Mouse (Mus musculus) small intestine, adult 2 months (tissue): ENCODE results near the gene Gde1.

Experiments used
- CTCF ChIP-seq: fragments of 200-500 bp; IDR thresholded peaks from 2 replicates; pipeline ENCODE4 v1.5.1; 2012; ENCODE audit warnings: low read depth, mild to moderate bottlenecking, control low read depth, inconsistent platforms, low read length, moderate library complexity, mixed read lengths; ENCODE audit not compliant: insufficient replicate concordance, insufficient read length; ENCODE audit errors: extremely low read depth
- POLR2A ChIP-seq: fragments of 200-500 bp; IDR thresholded peaks from 2 replicates; pipeline ENCODE4 v1.6.1; 2012; ENCODE audit warnings: low read depth, mild to moderate bottlenecking, control low read depth, inconsistent platforms, low read length, moderate library complexity

- no peak for TF ChIP-seq CTCF
- no peak for TF ChIP-seq POLR2A
These were observed 54.7 kb downstream of the Gde1 start for GRCm38 (mm10) chr7:118650891-118651290.
